Comparison of ENCODE assay signal across 12 mouse cellular contexts in the genomic region with DNA sequence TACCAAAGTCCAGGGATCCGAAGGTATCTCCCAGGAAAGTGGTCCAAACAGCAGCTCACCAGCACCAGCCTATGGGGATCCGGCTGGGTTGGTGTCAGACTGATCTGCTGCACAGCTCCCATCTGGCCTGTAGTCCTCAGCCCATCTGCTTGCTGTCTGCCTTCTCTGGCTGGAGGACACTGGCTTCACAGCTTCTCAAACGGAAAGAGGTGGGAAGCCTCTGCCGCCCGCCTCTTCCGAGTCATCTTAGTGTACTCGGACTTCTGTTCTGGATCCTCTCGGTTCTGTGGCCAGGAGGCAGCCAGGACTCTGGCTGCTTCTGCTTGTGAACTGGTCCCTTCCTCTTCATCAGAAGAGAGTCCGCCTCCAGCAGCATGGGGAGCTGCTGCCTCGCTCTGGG. TPM values are rescaled to one million over a fixed set of nuclear protein-coding genes. Genes with fewer than 3 reads are reported as not detected.
A peak's percentile ranks its signal among the peaks of the same experiment; 100 is the strongest.
DNase-seq lines count a peak whose midpoint lies in the region; ATAC-seq and TF ChIP-seq lines count a peak whose summit lies in the region.
"Had no signal": no experiment of that assay in that cellular context is flagged by ENCODE, and none has a peak within 500 bp of the region (broad histone marks: within the 10 kb centered on the region; RNA-seq: fewer than 3 reads in every experiment).

No protein-coding gene starts in this region.

- no peak for DNase-seq in heart, postnatal 0 days (ENCODE audit: low spot score)
- peak; percentile 58 to 73 for DNase-seq in frontal cortex, adult 2 months (ENCODE audit: extremely low spot score in 1 of 2, low spot score in 1 of 2)
- DNase-seq in left cerebral cortex, adult 8-10 months (ENCODE audit: low spot score in 2 of 2): peak; percentile 43 to 70
- no peak for DNase-seq in spleen, postnatal 10 days (ENCODE audit: low spot score in 2 of 2)
- DNase-seq in retina, postnatal 1 day: no peak
- no peak for DNase-seq in cerebellum, adult 11-12 months
- DNase-seq: adrenal gland, adult 2 months had no signal

- no peak overlapping the region for H3K9ac ChIP-seq in heart, postnatal 0 days (replicated peaks; ENCODE audit: low read depth, low read length)
- H3K9ac ChIP-seq in heart, embryonic 11.5 days (ENCODE audit: low read depth, low read length): no peak overlapping the region

- peaks cover 73% of the 10 kb centered on the region for H3K36me3 ChIP-seq in heart, postnatal 0 days (replicated peaks; ENCODE audit: control insufficient read depth, insufficient read depth, low read length)
- peaks cover 18% of the 10 kb centered on the region for H3K36me3 ChIP-seq in heart, embryonic 11.5 days (ENCODE audit: control insufficient read depth, insufficient read depth, low read length)

- H3K4me3 ChIP-seq in heart, postnatal 0 days (ENCODE audit: low read depth, low read length): no peak overlapping the region
- H3K4me3 ChIP-seq in heart, embryonic 11.5 days (ENCODE audit: low read depth, low read length): no peak overlapping the region
- H3K4me3 ChIP-seq in bone marrow, adult 2 months (replicated peaks; ENCODE audit: control insufficient read depth, low read depth, low read length): peak overlapping the region; percentile 41
- H3K4me3 ChIP-seq: myocyte had no signal

- no peaks in the 10 kb centered on the region for H3K4me1 ChIP-seq in heart, postnatal 0 days (ENCODE audit: control insufficient read depth, insufficient read depth)
- no peaks in the 10 kb centered on the region; the same call in 1 of the 2 replicates for H3K4me1 ChIP-seq in heart, embryonic 11.5 days (ENCODE audit: control insufficient read depth, insufficient read depth, low read length)
- peaks cover 5% of the 10 kb centered on the region; the same call in 1 of the 2 replicates for H3K4me1 ChIP-seq in bone marrow, adult 2 months (ENCODE audit: control insufficient read depth, insufficient read depth, low read length)

- ATAC-seq in heart, postnatal 0 days (ENCODE audit: insufficient read depth, low read depth): no peak
- ATAC-seq in heart, embryonic 11.5 days (replicated peaks; ENCODE audit: insufficient number of reproducible peaks, low FRiP score, low TSS enrichment): no peak
- ATAC-seq: hindbrain, postnatal 0 days had no signal

- no peaks in the 10 kb centered on the region for H3K9me3 ChIP-seq in heart, postnatal 0 days (replicated peaks; ENCODE audit: control insufficient read depth, low read length)
- no peaks in the 10 kb centered on the region for H3K9me3 ChIP-seq in heart, embryonic 11.5 days (replicated peaks; ENCODE audit: control insufficient read depth, low read length)
- H3K9me3 ChIP-seq: G1E had no signal

- H3K27ac ChIP-seq in heart, postnatal 0 days (ENCODE audit: low read depth): peak overlapping the region; percentile 34; the same call in 1 of the 2 replicates
- H3K27ac ChIP-seq in heart, embryonic 11.5 days (ENCODE audit: low read depth, low read length): no peak overlapping the region
- H3K27ac ChIP-seq in bone marrow, adult 2 months (ENCODE audit: control insufficient read depth, insufficient read depth, low read depth, low read length, poor library complexity): peak overlapping the region; percentile 35

- H3K27me3 ChIP-seq in heart, postnatal 0 days (ENCODE audit: control insufficient read depth, insufficient read depth, low read length): no peaks in the 10 kb centered on the region
- no peaks in the 10 kb centered on the region for H3K27me3 ChIP-seq in heart, embryonic 11.5 days (ENCODE audit: control insufficient read depth, insufficient read depth, low read length)

- H3K4me2 ChIP-seq in heart, postnatal 0 days (ENCODE audit: low read depth, low read length): no peak overlapping the region
- H3K4me2 ChIP-seq in heart, embryonic 11.5 days: no peak overlapping the region

- TF ChIP-seq POLR2A in bone marrow, adult 2 months (IDR thresholded peaks at IDR 0.05; ENCODE audit: borderline replicate concordance, control insufficient read depth, low read depth, low read length): no peak

- 82% methylated on average over 10 of the region's 10 CpGs for WGBS in heart, postnatal 0 days
- WGBS in heart, embryonic 11.5 days (ENCODE audit: insufficient replicate concordance): 80% methylated on average over 10 of the region's 10 CpGs
- WGBS in bone marrow, adult 2 months: 60% methylated on average over 10 of the region's 10 CpGs

- TF ChIP-seq EP300 in heart, postnatal 0 days (IDR thresholded peaks at IDR 0.05; ENCODE audit: low read depth): no peak

- no peak for TF ChIP-seq CTCF in heart, postnatal 0 days (IDR thresholded peaks at IDR 0.05; ENCODE audit: low read depth)
- no peak for TF ChIP-seq CTCF in bone marrow, adult 2 months (IDR thresholded peaks at IDR 0.05; ENCODE audit: control insufficient read depth, insufficient read depth, low read length)

RNA-seq across cellular contexts. Expression of a gene that starts 16.4 kb away (rescaled TPM):
- total RNA-seq in heart, postnatal 0 days (2014; rRNA removed; ENCODE audit: low replicate concordance): 41.3 and 43.9 TPM in 2 replicates
- 16.9 and 18.8 TPM in 2 replicates for polyA plus RNA-seq in heart, postnatal 0 days (2015; fragmentation: Nextera tagmentation; extraction: Ambion mirVana)
- 29.1 and 34.3 TPM in 2 replicates for polyA plus RNA-seq in heart, embryonic 11.5 days (2014; fragmentation: Nextera tagmentation; extraction: Ambion mirVana)
- polyA plus RNA-seq in bone marrow, adult 2 months (2011; ENCODE audit: insufficient read depth, insufficient read length, low replicate concordance, missing spikeins): 12.6 and 27.9 TPM in 2 replicates
- polyA plus RNA-seq in frontal cortex, adult 2 months (2012; rRNA removed): 28.4 and 34.4 TPM in 2 replicates
- total RNA-seq in left cerebral cortex, adult 8-10 months (2022): 10 to 100 TPM; 27.9 to 34.0 (median 29.9) TPM

RNA-seq across cellular contexts. Expression of a gene that starts 16.5 kb away (rescaled TPM):
- 13.6 and 25.4 TPM in 2 replicates for total RNA-seq in heart, postnatal 0 days (2014; rRNA removed; ENCODE audit: low replicate concordance)
- polyA plus RNA-seq in heart, postnatal 0 days (2015; fragmentation: Nextera tagmentation; extraction: Ambion mirVana): 28.0 and 30.9 TPM in 2 replicates
- polyA plus RNA-seq in heart, embryonic 11.5 days (2014; fragmentation: Nextera tagmentation; extraction: Ambion mirVana): 32.8 and 33.4 TPM in 2 replicates
- 5.7 and 6.7 TPM in 2 replicates for polyA plus RNA-seq in bone marrow, adult 2 months (2011; ENCODE audit: insufficient read depth, insufficient read length, low replicate concordance, missing spikeins)
- 17.4 and 19.3 TPM in 2 replicates for polyA plus RNA-seq in frontal cortex, adult 2 months (2012; rRNA removed)
- 10 to 100 TPM; 20.6 to 22.3 (median 21.4) TPM for total RNA-seq in left cerebral cortex, adult 8-10 months (2022)

RNA-seq across cellular contexts. Expression of a gene that starts 25.8 kb away (rescaled TPM):
- 5.7 and 7.7 TPM in 2 replicates for total RNA-seq in heart, postnatal 0 days (2014; rRNA removed; ENCODE audit: low replicate concordance)
- polyA plus RNA-seq in heart, postnatal 0 days (2015; fragmentation: Nextera tagmentation; extraction: Ambion mirVana): 9.8 and 11.3 TPM in 2 replicates
- 9.4 and 10.6 TPM in 2 replicates for polyA plus RNA-seq in heart, embryonic 11.5 days (2014; fragmentation: Nextera tagmentation; extraction: Ambion mirVana)
- polyA plus RNA-seq in bone marrow, adult 2 months (2011; ENCODE audit: insufficient read depth, insufficient read length, low replicate concordance, missing spikeins): 8.7 and 17.1 TPM in 2 replicates
- 14.0 and 16.1 TPM in 2 replicates for polyA plus RNA-seq in frontal cortex, adult 2 months (2012; rRNA removed)
- total RNA-seq in left cerebral cortex, adult 8-10 months (2022): 10 to 100 TPM; 14.1 to 18.5 (median 17.1) TPM

RNA-seq across cellular contexts. Expression of a gene that starts 25.9 kb away (rescaled TPM):
- 32.1 and 42.8 TPM in 2 replicates for total RNA-seq in heart, postnatal 0 days (2014; rRNA removed; ENCODE audit: low replicate concordance)
- polyA plus RNA-seq in heart, postnatal 0 days (2015; fragmentation: Nextera tagmentation; extraction: Ambion mirVana): 145 and 151 TPM in 2 replicates
- polyA plus RNA-seq in heart, embryonic 11.5 days (2014; fragmentation: Nextera tagmentation; extraction: Ambion mirVana): 196 and 209 TPM in 2 replicates
- 112 and 140 TPM in 2 replicates for polyA plus RNA-seq in bone marrow, adult 2 months (2011; ENCODE audit: insufficient read depth, insufficient read length, low replicate concordance, missing spikeins)
- polyA plus RNA-seq in frontal cortex, adult 2 months (2012; rRNA removed): 66.3 and 69.3 TPM in 2 replicates
- total RNA-seq in left cerebral cortex, adult 8-10 months (2022): 10 to 100 TPM; 35.0 to 42.5 (median 36.8) TPM

Comparison
In these comparisons a context has a peak if more than half of its experiments do, and no peak if none do; other contexts are left out.
1. DNase-seq: peak in frontal cortex, adult 2 months (2 of 2) and left cerebral cortex, adult 8-10 months (2 of 2); none in heart, postnatal 0 days (single experiment), spleen, postnatal 10 days (0 of 2), retina, postnatal 1 day (single experiment) and cerebellum, adult 11-12 months (single experiment).